Mouse (Mus musculus) forebrain, postnatal 0 days (tissue): ENCODE data around the gene Ulk4. TPM values are rescaled to one million over a fixed set of nuclear protein-coding genes. Genes with fewer than 3 reads are reported as not detected.

Source experiments
- ATAC-seq: fragments of 200-750 bp; cut with Nextera tagmentation; 2 replicates; pipeline ENCODE4 v1.8.0; 2017; ENCODE audit warnings: mild to moderate bottlenecking, moderate library complexity
- DNase-seq: peaks from one replicate; pipeline ENCODE4 v3.0.0-alpha.2; 2015
- H3K27ac ChIP-seq: fragments of 300-500 bp; sonication (generic); 2 replicates; pipeline ENCODE4 v1.5.1; 2014; ENCODE audit warnings: low read depth, mild to moderate bottlenecking, antibody characterized with exemption, low read length, moderate library complexity, mixed read lengths
- H3K27me3 ChIP-seq: fragments of 300-500 bp; sonication (generic); 2 replicates; pipeline ENCODE4 v1.6.1; 2014; ENCODE audit warnings: mild to moderate bottlenecking, low read length, mixed read lengths; ENCODE audit not compliant: insufficient read depth
- H3K36me3 ChIP-seq: fragments of 300-500 bp; sonication (generic); 2 replicates; pipeline ENCODE4 v1.6.1; 2014; ENCODE audit warnings: mild to moderate bottlenecking, moderate library complexity; ENCODE audit not compliant: insufficient read depth
- H3K4me1 ChIP-seq: fragments of 300-500 bp; sonication (generic); 2 replicates; pipeline ENCODE4 v1.6.1; 2014; ENCODE audit warnings: antibody characterized with exemption; ENCODE audit not compliant: insufficient read depth
- H3K4me2 ChIP-seq: fragments of 300-500 bp; sonication (generic); 2 replicates; pipeline ENCODE4 v1.6.1; 2014; ENCODE audit warnings: low read depth, mild to moderate bottlenecking, moderate library complexity
- H3K4me3 ChIP-seq: fragments of 300-500 bp; sonication (generic); 2 replicates; pipeline ENCODE4 v1.5.1; 2014; ENCODE audit warnings: low read depth, low read length, mixed read lengths
- H3K9ac ChIP-seq: fragments of 300-500 bp; sonication (generic); 2 replicates; pipeline ENCODE4 v1.6.1; 2014; ENCODE audit warnings: mild to moderate bottlenecking
- H3K9me3 ChIP-seq: fragments of 300-500 bp; sonication (generic); 2 replicates; pipeline ENCODE4 v1.6.1; 2016; ENCODE audit warnings: low read length
- CTCF ChIP-seq: sonication (generic); IDR thresholded peaks from 2 replicates; pipeline ENCODE4 v1.5.1; 2016; ENCODE audit warnings: antibody characterized with exemption, control low read depth, low read depth
- WGBS: fragments of 180-500 bp; shearing (Covaris S2); extraction: QIAGEN DNeasy Blood & Tissue Kit; methylation state at CpG from one replicate; pipeline ENCODE4 v1.1.7; 2014; 5-methylcytosine and 5-hydroxymethylcytosine counted together
- polyA plus RNA-seq: library from polyadenylated mRNA; unstranded; fragments of >200 nt; fragmentation: Nextera tagmentation; extraction: Ambion mirVana; gene quantifications from 2 replicates; pipeline ENCODE4 v1.2.1, GENCODE M21; 2015
- total RNA-seq: library from RNA; depleted of rRNA; stranded (reverse); fragments of >200 nt; gene quantifications from 2 replicates; pipeline ENCODE4 v1.2.3, GENCODE M21; 2014

The Ulk4 gene
- total and polyA plus RNA-seq, 2 experiments from 2014 or later, result 13.3 to 105 TPM

GRCm38 (mm10) chr9:121172123-121172522 lies 104.9 kb downstream of the Ulk4 start:
- no peaks in the 10 kb centered on the region for H3K9me3 ChIP-seq
- TF ChIP-seq CTCF, result no peak
- ATAC-seq (no peak), DNase-seq (no peak)
- no peak overlapping the region for H3K4me2 ChIP-seq
- no peaks in the 10 kb centered on the region for H3K4me1 ChIP-seq
- H3K4me3 ChIP-seq, result no peak overlapping the region
- H3K27ac ChIP-seq, result no peak overlapping the region
- WGBS, result 88% methylated on average over 6 of the region's 6 CpGs
- no peaks in the 10 kb centered on the region for H3K27me3 ChIP-seq
- no peaks in the 10 kb centered on the region for H3K36me3 ChIP-seq
- H3K9ac ChIP-seq, result no peak overlapping the region

- WGBS, result 77% methylated on average over 6 of the region's 6 CpGs
- Histone ChIP-seq H3K9me3 (no peaks in the 10 kb centered on the region), H3K4me2 (no peak overlapping the region), H3K27ac (no peak overlapping the region), H3K9ac (no peak overlapping the region), H3K4me3 (no peak overlapping the region), H3K27me3 (no peaks in the 10 kb centered on the region), H3K36me3 (no peaks in the 10 kb centered on the region), H3K4me1 (no peaks in the 10 kb centered on the region)
- DNase-seq (no peak), ATAC-seq (no peak)
- TF ChIP-seq CTCF, result no peak
Observed at GRCm38 (mm10) chr9:121171609-121172008, 105.4 kb downstream of the Ulk4 start.

DNA sequence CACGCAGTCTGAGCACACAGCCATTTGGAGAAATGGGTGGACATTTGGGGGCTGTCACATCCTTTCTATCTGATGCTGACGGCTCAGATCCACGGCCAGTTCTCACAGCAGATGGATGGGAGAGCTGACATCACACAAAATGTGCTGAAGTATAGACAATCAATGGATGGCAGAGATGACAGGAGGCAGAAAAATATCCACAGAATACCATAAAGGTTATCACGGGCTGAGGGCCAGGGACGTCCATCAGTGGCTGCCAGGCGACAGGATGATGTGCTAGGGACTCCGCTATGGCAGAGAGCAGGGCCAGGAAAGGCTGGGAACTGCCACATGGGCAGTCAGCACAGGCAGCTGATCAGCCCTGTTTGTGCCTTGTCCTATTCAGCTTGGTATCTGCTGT lies 112.4 kb downstream of the Ulk4 start:
- 54% methylated on average over 7 of the region's 7 CpGs for WGBS
- ATAC-seq, result peak; percentile 87
- DNase-seq, result peak; percentile 74

GRCm38 (mm10) chr9:121162789-121163188 lies 114.2 kb downstream of the Ulk4 start:
- Histone ChIP-seq H3K27ac (no peak overlapping the region), H3K4me1 (no peaks in the 10 kb centered on the region), H3K36me3 (no peaks in the 10 kb centered on the region), H3K9me3 (no peaks in the 10 kb centered on the region), H3K9ac (no peak overlapping the region), H3K4me2 (no peak overlapping the region), H3K27me3 (no peaks in the 10 kb centered on the region), H3K4me3 (no peak overlapping the region)
- 59% methylated on average over 5 of the region's 5 CpGs for WGBS
- DNase-seq, result peak; percentile 53
- peak; percentile 65 for TF ChIP-seq CTCF
- no peak for ATAC-seq

More for the DNA sequence above, 112.4 kb downstream of the Ulk4 start:
- H3K4me3 ChIP-seq, result no peak overlapping the region
- H3K4me2 ChIP-seq, result no peak overlapping the region
- no peak overlapping the region for H3K9ac ChIP-seq
- H3K9me3 ChIP-seq, result no peaks in the 10 kb centered on the region
- H3K4me1 ChIP-seq, result no peaks in the 10 kb centered on the region
- no peaks in the 10 kb centered on the region for H3K27me3 ChIP-seq
- TF ChIP-seq CTCF, result no peak
- peak overlapping the region; percentile 60 for H3K27ac ChIP-seq
- H3K36me3 ChIP-seq, result no peaks in the 10 kb centered on the region

GRCm38 (mm10) chr9:121161818-121162565 lies 115.0 kb downstream of the Ulk4 start:
- Histone ChIP-seq H3K27ac (no peak overlapping the region), H3K4me2 (no peak overlapping the region), H3K4me1 (no peaks in the 10 kb centered on the region), H3K36me3 (no peaks in the 10 kb centered on the region), H3K9me3 (no peaks in the 10 kb centered on the region), H3K27me3 (no peaks in the 10 kb centered on the region), H3K4me3 (no peak overlapping the region), H3K9ac (no peak overlapping the region)
- 80% methylated on average over 12 of the region's 12 CpGs for WGBS
- ATAC-seq (no peak), DNase-seq (no peak)
- TF ChIP-seq CTCF, result no peak

DNA sequence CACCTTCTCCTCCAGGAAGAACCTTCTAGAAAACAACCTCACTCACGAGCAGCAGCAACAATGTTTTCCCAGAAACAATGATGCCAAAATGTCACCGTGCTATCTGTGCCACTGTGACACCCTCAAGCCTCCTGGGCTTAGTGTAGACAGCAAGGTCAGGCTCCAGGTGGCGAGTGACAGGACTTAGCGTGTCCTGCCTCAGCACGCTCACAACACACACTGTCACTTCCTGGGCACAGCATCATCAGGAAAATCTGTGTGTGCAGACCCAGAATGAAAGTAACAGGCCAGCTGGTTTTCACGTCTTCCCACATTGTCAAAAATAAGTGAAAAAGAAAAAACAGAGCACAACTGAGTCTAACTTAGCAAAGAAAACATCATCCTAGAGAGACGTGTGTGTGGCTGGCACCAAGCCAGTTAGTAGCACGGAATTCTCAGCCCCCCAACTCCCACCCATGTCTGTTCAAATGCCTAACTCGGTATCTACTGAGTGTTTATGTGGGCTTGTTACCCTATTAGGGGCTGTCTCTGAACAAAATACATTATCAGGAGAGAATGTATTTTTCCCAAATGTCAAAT lies 120.7 kb downstream of the Ulk4 start:
- ATAC-seq (peak; percentile 40), DNase-seq (peak; percentile 35)
- H3K27ac ChIP-seq, result 0 out of 2 replicates have a peak overlapping the region, but pooled peaks have one; percentile 29
- no peak overlapping the region for H3K4me2 ChIP-seq
- WGBS, result 54% methylated on average over 9 of the region's 9 CpGs
- TF ChIP-seq CTCF, result no peak
- H3K27me3 ChIP-seq, result no peaks in the 10 kb centered on the region
- no peak overlapping the region for H3K9ac ChIP-seq
- no peaks in the 10 kb centered on the region for H3K4me1 ChIP-seq
- no peaks in the 10 kb centered on the region for H3K36me3 ChIP-seq
- H3K9me3 ChIP-seq, result no peaks in the 10 kb centered on the region
- no peak overlapping the region for H3K4me3 ChIP-seq

- Histone ChIP-seq H3K4me2 (no peak overlapping the region), H3K36me3 (no peaks in the 10 kb centered on the region), H3K4me3 (no peak overlapping the region), H3K27me3 (no peaks in the 10 kb centered on the region), H3K4me1 (no peaks in the 10 kb centered on the region), H3K9ac (no peak overlapping the region), H3K9me3 (no peaks in the 10 kb centered on the region), H3K27ac (no peak overlapping the region)
- DNase-seq (no peak), ATAC-seq (no peak)
- WGBS, result 97% methylated on average over 5 of the region's 5 CpGs
- TF ChIP-seq CTCF, result no peak
Observed at GRCm38 (mm10) chr9:121153276-121153675, 123.7 kb downstream of the Ulk4 start.
